Mouse (Mus musculus): Measurements from ENCODE around the gene Gm30302.

Gm30302 gene

GRCm38 (mm10) chr13:49736430-49736829 is 62.4 kb downstream of the Gm30302 start:
- DNase-seq = no peak
